Mouse (Mus musculus): ENCODE results near the gene Mis12.

DNA sequence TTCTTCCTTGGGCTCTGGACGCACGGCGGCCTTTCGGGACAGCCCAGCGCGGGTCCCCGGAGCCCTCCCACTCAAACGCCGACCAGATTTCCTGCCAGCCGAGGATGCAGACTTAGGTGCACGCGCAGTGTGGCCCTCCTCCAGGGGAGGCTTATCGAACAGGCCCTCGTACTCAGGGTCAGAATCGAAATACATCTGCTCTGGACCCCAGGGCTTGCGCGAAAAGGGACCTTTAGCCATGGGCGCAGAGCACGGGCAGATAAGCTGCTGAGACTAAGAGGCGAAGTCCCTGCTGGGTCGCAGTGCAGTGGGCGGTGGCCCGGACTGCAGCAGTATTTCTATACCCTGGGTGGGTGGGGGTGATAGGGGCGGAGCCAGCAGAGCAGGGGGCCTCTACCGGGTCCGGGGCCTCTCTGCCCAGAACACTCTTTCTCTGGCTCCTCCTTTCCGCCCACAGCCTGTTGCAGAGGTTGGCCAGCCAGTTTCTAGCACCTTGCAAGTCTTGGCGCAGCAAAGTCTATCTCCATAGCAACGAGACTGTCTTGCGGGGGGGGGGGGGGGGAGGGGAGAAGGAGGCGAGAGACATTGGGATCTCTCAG lies 13.9 kb downstream of the Mis12 start, which contains the start of gene 6330403K07Rik:
- TF ChIP-seq POLR2A (IDR thresholded peaks at IDR 0.05; ENCODE audit: control insufficient read depth, low read depth, low read length) (no peak), CTCF (IDR thresholded peaks at IDR 0.05; ENCODE audit: control insufficient read depth, insufficient read depth, insufficient replicate concordance, low read depth, low read length) (no peak)

All from testis, adult 2 months (tissue).